Mouse (Mus musculus) forebrain, postnatal 0 days (tissue): ENCODE data around the gene Gtpbp6. TPM values are rescaled to one million over a fixed set of nuclear protein-coding genes. Genes with fewer than 3 reads are reported as not detected.

ENCODE experiments used
- ATAC-seq: fragments of 200-750 bp; cut with Nextera tagmentation; 2 replicates; pipeline ENCODE4 v1.8.0; 2017; ENCODE audit warnings: mild to moderate bottlenecking, moderate library complexity
- DNase-seq: peaks from one replicate; pipeline ENCODE4 v3.0.0-alpha.2; 2015
- H3K27ac ChIP-seq: fragments of 300-500 bp; sonication (generic); 2 replicates; pipeline ENCODE4 v1.5.1; 2014; ENCODE audit warnings: low read depth, mild to moderate bottlenecking, antibody characterized with exemption, low read length, moderate library complexity, mixed read lengths
- H3K27me3 ChIP-seq: fragments of 300-500 bp; sonication (generic); 2 replicates; pipeline ENCODE4 v1.6.1; 2014; ENCODE audit warnings: mild to moderate bottlenecking, low read length, mixed read lengths; ENCODE audit not compliant: insufficient read depth
- H3K36me3 ChIP-seq: fragments of 300-500 bp; sonication (generic); 2 replicates; pipeline ENCODE4 v1.6.1; 2014; ENCODE audit warnings: mild to moderate bottlenecking, moderate library complexity; ENCODE audit not compliant: insufficient read depth
- H3K4me1 ChIP-seq: fragments of 300-500 bp; sonication (generic); 2 replicates; pipeline ENCODE4 v1.6.1; 2014; ENCODE audit warnings: antibody characterized with exemption; ENCODE audit not compliant: insufficient read depth
- H3K4me2 ChIP-seq: fragments of 300-500 bp; sonication (generic); 2 replicates; pipeline ENCODE4 v1.6.1; 2014; ENCODE audit warnings: low read depth, mild to moderate bottlenecking, moderate library complexity
- H3K4me3 ChIP-seq: fragments of 300-500 bp; sonication (generic); 2 replicates; pipeline ENCODE4 v1.5.1; 2014; ENCODE audit warnings: low read depth, low read length, mixed read lengths
- H3K9ac ChIP-seq: fragments of 300-500 bp; sonication (generic); 2 replicates; pipeline ENCODE4 v1.6.1; 2014; ENCODE audit warnings: mild to moderate bottlenecking
- H3K9me3 ChIP-seq: fragments of 300-500 bp; sonication (generic); 2 replicates; pipeline ENCODE4 v1.6.1; 2016; ENCODE audit warnings: low read length
- CTCF ChIP-seq: sonication (generic); IDR thresholded peaks from 2 replicates; pipeline ENCODE4 v1.5.1; 2016; ENCODE audit warnings: antibody characterized with exemption, control low read depth, low read depth
- WGBS: fragments of 180-500 bp; shearing (Covaris S2); extraction: QIAGEN DNeasy Blood & Tissue Kit; methylation state at CpG from one replicate; pipeline ENCODE4 v1.1.7; 2014; 5-methylcytosine and 5-hydroxymethylcytosine counted together
- polyA plus RNA-seq: library from polyadenylated mRNA; unstranded; fragments of >200 nt; fragmentation: Nextera tagmentation; extraction: Ambion mirVana; gene quantifications from 2 replicates; pipeline ENCODE4 v1.2.1, GENCODE M21; 2015
- total RNA-seq: library from RNA; depleted of rRNA; stranded (reverse); fragments of >200 nt; gene quantifications from 2 replicates; pipeline ENCODE4 v1.2.3, GENCODE M21; 2014

The Gtpbp6 gene
- total and polyA plus RNA-seq, 2 experiments from 2014 or later = 62.6 to 99.2 TPM

DNA sequence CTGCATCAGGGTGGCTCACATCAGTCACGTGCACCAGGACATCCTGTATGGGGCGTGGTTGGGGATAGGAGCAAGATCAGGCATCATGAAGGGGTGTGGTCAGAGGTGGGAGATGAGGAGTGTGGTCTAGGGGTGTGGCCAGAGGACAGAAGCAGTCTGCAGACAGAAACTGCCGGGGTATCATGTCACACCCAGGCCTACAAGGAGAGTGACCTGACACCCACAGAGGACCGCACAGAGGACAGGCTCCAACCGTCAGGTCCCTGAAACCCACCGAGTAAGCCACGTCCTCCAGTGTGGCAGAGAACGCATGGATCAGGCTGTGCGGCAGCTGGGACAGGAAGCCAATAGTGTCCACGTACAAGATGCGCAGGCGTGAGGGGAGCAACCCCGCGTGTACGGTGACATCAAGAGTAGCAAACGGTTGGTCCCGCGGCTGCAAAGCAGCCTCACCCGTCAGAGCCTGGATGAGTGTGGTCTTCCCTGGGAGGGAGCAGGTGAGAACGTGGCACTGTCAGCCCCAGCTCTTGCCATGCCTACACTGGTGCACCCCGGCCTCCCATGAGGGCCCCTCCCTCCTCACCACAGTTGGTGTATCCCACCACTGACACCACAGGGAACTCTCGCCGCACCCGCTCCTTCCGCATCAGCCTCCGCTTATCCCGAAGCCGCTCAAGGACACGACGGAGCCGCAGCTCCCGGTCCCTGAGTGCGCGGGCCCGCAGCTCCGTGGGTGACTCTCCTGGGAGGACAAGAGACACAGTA lies 3.2 kb downstream of the Gtpbp6 start:
- ATAC-seq = no peak
- 96% methylated on average over 36 of the region's 36 CpGs for WGBS
- Histone ChIP-seq H3K4me1 (peaks cover 13% of the 10 kb centered on the region), H3K27ac (no peak overlapping the region), H3K36me3 (peaks cover 38% of the 10 kb centered on the region), H3K9ac (no peak overlapping the region), H3K4me3 (no peak overlapping the region), H3K4me2 (no peak overlapping the region), H3K9me3 (no peaks in the 10 kb centered on the region), H3K27me3 (no peaks in the 10 kb centered on the region)
- TF ChIP-seq CTCF = no peak
- no peak for DNase-seq

DNA sequence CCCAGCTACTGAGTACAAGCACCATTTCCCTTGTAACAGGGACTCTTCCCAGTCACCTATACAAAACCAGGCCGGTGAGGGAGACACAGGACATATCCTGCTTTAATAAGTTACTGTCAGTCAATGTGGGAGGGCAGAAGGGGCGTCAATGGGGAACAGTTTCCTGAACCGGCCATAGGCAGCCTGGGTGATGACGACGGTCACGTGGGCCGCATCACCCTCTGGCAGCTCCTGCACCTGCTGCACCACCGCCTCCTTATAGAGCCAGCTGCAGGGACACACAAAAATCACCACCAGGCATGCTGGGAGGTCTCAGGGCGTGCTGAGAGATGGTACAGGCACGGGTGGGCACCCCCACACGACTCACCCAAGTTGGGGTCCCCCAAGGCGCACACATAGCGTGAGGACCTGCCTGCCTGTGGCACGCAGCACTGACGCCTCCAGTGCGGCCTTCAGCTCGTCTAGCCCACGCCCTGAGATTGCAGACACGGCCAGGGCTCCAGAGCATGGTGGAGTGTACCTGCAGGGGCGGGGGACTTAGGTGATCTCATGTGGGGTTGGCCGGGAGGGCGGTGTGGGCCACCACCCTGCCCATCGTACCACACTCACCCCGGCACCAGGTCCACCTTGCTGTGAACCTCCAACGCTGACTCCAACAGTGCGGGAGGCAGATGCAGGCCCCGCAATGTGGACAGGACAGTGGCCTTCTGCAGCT lies 3.9 kb downstream of the Gtpbp6 start:
- ATAC-seq (no peak), DNase-seq (no peak)
- Histone ChIP-seq H3K9ac (no peak overlapping the region), H3K9me3 (no peaks in the 10 kb centered on the region), H3K4me1 (peaks cover 13% of the 10 kb centered on the region), H3K27ac (no peak overlapping the region), H3K27me3 (no peaks in the 10 kb centered on the region), H3K36me3 (peaks cover 38% of the 10 kb centered on the region), H3K4me3 (no peak overlapping the region), H3K4me2 (no peak overlapping the region)
- TF ChIP-seq CTCF = no peak
- WGBS = 97% methylated on average over 27 of the region's 27 CpGs

DNA sequence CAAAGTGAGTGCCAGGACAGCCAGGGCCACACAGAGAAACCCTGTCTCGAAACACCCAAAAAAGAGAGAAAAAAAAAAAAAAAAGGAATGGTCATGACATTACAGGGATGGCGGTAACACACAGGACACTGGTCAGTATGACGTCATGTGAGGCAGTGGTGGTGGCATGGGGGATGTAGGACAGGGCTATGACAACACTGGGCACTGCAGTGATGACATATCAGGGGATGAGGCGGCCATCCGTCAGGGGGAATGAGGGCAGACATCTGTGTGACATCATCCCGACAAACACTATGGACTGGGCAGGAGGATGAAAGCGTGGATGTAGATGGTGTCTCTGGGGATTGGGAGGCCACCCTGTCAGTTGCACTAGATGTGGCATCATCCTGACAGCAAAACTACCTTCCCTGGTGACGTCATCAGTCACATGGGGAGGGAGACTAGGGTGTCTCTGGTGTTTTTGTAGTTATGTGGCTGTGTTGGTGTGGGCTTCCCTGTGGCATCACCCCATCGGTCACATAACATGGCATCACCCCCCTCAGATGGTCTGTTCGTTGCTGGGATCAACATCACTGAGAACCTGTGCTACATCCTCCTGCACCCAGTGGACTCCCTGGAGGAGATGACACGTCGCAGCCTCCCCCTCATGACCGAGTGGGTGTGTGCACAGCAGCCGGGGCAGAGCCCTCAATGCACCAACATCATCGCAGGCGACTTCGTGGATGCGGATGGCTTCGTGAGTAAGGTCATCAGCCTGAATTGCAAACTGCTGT lies 5.0 kb downstream of the Gtpbp6 start:
- no peak overlapping the region for H3K4me3 ChIP-seq
- no peaks in the 10 kb centered on the region for H3K9me3 ChIP-seq
- peaks cover 13% of the 10 kb centered on the region for H3K4me1 ChIP-seq
- peaks cover 38% of the 10 kb centered on the region for H3K36me3 ChIP-seq
- H3K9ac ChIP-seq = no peak overlapping the region
- H3K4me2 ChIP-seq = no peak overlapping the region
- ATAC-seq (no peak), DNase-seq (no peak)
- H3K27me3 ChIP-seq = no peaks in the 10 kb centered on the region
- WGBS = 95% methylated on average over 19 of the region's 19 CpGs
- H3K27ac ChIP-seq = no peak overlapping the region
- no peak for TF ChIP-seq CTCF

DNA sequence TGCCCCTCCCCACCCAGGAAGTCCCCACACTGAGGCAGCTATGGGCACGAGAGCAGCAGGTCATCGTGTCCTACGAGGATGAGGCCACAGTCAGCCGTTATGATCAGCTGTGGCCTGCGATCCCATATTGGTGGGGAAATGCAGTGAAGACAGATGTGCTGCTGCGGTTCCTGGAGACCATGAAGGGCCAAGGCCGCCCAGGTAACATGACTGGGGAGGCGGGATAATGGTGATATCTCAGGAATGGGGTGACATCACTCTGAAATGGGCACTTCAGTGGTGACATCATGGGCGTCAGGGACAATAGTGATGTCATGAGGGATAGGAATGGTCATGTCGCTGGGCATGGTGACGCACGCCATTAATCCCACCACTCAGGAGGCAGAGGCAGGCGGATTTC lies 5.6 kb downstream of the Gtpbp6 start:
- no peak for DNase-seq
- H3K27ac ChIP-seq = no peak overlapping the region
- TF ChIP-seq CTCF = no peak
- H3K36me3 ChIP-seq = peaks cover 38% of the 10 kb centered on the region
- ATAC-seq = no peak
- no peaks in the 10 kb centered on the region for H3K27me3 ChIP-seq
- H3K4me1 ChIP-seq = peaks cover 13% of the 10 kb centered on the region
- no peaks in the 10 kb centered on the region for H3K9me3 ChIP-seq
- no peak overlapping the region for H3K9ac ChIP-seq
- no peak overlapping the region for H3K4me3 ChIP-seq
- WGBS = 95% methylated on average over 13 of the region's 13 CpGs
- H3K4me2 ChIP-seq = peak overlapping the region; percentile 80; the same call in 1 of the 2 replicates

DNA sequence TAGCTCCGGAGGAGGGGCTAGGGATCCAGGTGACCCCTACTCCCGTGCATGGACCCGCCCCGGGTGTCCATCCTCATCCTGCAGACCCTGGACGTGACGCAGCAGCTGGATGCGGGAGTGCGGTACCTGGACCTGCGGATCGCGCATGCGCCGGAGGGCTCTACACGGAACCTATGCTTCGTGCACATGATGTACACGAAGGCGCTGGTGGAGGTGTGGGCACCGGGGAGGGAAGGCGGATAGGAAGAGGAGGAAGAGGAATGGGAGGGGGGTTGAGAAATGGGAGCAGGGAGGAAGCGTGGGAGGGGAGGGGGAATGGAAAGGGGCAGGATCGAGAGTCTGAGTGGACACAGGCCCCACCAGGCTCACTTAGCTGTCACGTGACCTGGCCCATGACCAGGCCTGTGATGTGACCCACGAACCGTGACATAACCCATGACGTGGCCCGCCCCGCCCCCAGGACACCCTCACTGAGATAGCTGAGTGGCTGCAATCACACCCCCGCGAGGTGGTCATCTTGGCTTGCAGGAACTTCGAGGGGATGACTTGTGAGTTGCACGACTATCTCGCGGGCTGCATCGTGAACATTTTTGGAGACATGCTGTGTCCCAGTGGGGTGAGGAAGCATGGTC lies 6.2 kb downstream of the Gtpbp6 start:
- Histone ChIP-seq H3K36me3 (peaks cover 38% of the 10 kb centered on the region), H3K4me3 (peak overlapping the region; percentile 39), H3K4me1 (peaks cover 11% of the 10 kb centered on the region), H3K9me3 (no peaks in the 10 kb centered on the region), H3K9ac (peak overlapping the region; percentile 53), H3K27ac (no peak overlapping the region), H3K27me3 (no peaks in the 10 kb centered on the region), H3K4me2 (peak overlapping the region; percentile 80)
- ATAC-seq (peak; percentile 56), DNase-seq (peak; percentile 73)
- 23% methylated on average over 34 of the region's 34 CpGs for WGBS
- no peak for TF ChIP-seq CTCF

DNA sequence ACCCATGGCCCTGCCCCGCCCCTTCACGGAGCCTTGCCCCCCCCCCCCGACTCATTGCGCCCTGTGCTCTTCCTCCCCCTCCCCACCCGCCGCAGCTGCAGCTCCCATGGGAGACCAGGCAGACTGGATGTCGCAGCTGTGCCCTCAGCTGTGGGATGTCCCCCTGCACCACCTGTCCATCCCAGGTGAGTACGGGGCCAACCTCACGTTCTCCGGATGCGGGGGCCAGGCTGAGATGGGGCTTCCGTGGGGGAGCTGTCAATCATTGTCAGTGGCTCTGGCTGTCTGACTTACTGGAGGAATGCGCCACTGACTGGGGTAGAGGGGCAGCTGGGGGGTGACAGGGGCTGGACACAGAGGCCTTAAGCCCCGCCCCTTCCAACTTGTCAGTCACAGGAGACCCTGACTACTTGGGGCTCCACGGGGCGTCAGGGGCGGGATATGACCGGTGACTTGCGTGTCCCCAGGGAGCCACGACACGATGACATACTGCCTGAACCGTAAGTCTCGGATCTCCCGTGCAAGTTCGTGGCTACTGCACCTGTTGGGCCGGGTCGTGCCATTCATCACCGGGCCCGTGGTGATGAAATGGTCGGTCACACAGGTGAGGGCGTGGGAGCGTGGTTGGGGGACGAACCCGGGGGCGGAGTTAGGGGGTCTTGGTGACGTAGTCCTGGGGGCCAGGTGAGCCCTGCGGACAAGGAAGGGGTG lies 6.9 kb downstream of the Gtpbp6 start:
- Histone ChIP-seq H3K4me1 (peaks cover 5% of the 10 kb centered on the region), H3K27ac (no peak overlapping the region), H3K27me3 (no peaks in the 10 kb centered on the region), H3K36me3 (peaks cover 33% of the 10 kb centered on the region), H3K9ac (peak overlapping the region; percentile 53), H3K4me2 (peak overlapping the region; percentile 80), H3K4me3 (peak overlapping the region; percentile 39), H3K9me3 (no peaks in the 10 kb centered on the region)
- DNase-seq = no peak
- 3% methylated on average over 36 of the region's 37 CpGs for WGBS
- ATAC-seq = peak; percentile 25
- TF ChIP-seq CTCF = no peak
